Mouse (Mus musculus): ENCODE measurements around the gene Sfxn5.
A peak's percentile ranks its signal among the peaks of the same experiment; 100 is the strongest.

DNA sequence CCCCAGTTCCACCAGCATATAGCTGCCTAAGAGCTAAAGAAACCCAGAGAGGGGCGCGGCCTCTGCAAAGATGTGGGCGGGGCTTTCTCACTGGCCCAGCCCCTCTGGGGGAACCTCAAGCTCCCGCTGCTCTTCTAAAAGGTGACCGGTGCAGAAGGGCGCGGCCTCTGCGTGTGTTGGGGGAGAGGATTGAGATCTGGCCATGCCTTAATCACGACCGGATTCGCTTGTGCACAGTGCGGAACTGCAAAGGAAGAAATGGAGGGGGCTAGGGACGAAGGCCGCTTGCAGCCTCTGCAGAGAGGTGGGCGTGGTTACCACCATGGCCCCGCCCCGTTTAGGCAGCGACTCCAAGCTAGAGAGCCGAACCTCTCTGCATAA lies 41.5 kb upstream of the Sfxn5 start:
- TF ChIP-seq CTCF (IDR thresholded peaks at IDR 0.05; ENCODE audit: borderline replicate concordance, insufficient read depth, low read depth, low read length) (no peak), POLR2A (IDR thresholded peaks at IDR 0.05; ENCODE audit: borderline replicate concordance, insufficient read depth, low read length) (0 out of 2 replicates have a peak, but pooled peaks have one; percentile 44)
